Mouse (Mus musculus): ENCODE data around the gene Nemf.

GRCm38 (mm10) chr12:69365757-69366156, 8.8 kb upstream of the Nemf start:
- no peak for TF ChIP-seq CTCF (IDR thresholded peaks at IDR 0.05; ENCODE audit: control insufficient read depth, insufficient read depth, insufficient read length)
- TF ChIP-seq USF1 (IDR thresholded peaks at IDR 0.05; ENCODE audit: low read depth), result no peak
- TF ChIP-seq MYOG (IDR thresholded peaks at IDR 0.05; ENCODE audit: control insufficient read depth, extremely low read depth, insufficient read length), result no peak
- no peak for TF ChIP-seq MYOD1 (IDR thresholded peaks at IDR 0.05; ENCODE audit: control insufficient read depth, insufficient read length, low read depth)
- TF ChIP-seq FOSL1 (IDR thresholded peaks at IDR 0.05; ENCODE audit: insufficient read depth, low read length, poor library complexity, severe bottlenecking), result no peak
- TF ChIP-seq CEBPB (IDR thresholded peaks at IDR 0.05; ENCODE audit: low read depth), result no peak
- no peak for TF ChIP-seq MAX (IDR thresholded peaks at IDR 0.05)
